Mouse (Mus musculus): ENCODE measurements at regions not wholly inside any gene's neighbourhood (a gene's known extent, or its start where the extent isn't known, plus 50 kb on each side); places are given as distances from the start of the nearest gene placed in this dataset.

- Histone ChIP-seq H3K9ac (replicated peaks) (no peak overlapping the region), H3K4me2 (ENCODE audit: low read depth, low read length) (no peak overlapping the region), H3K4me3 (ENCODE audit: low read depth, low read length) (no peak overlapping the region), H3K4me1 (ENCODE audit: insufficient read depth) (no peaks in the 10 kb centered on the region), H3K36me3 (replicated peaks; ENCODE audit: insufficient read depth, low read length) (no peaks in the 10 kb centered on the region), H3K27me3 (ENCODE audit: insufficient read depth, low read length) (no peaks in the 10 kb centered on the region), H3K27ac (ENCODE audit: low read depth) (no peak overlapping the region), H3K9me3 (ENCODE audit: low read length) (no peaks in the 10 kb centered on the region)
- TF ChIP-seq CTCF (IDR thresholded peaks at IDR 0.05; ENCODE audit: low read depth) (no peak), EP300 (IDR thresholded peaks at IDR 0.05; ENCODE audit: low read depth) (no peak)
- no peak for ATAC-seq
- DNase-seq = no peak
- WGBS (ENCODE audit: insufficient replicate concordance) = 82% methylated on average over 5 of the region's 5 CpGs
These were observed 200.2 kb downstream of the Wnt5a start for GRCm38 (mm10) chr14:28704729-28705128.

GRCm38 (mm10) chr14:28714598-28714997 lies 210.0 kb downstream of the Wnt5a start:
- H3K9me3 ChIP-seq (ENCODE audit: low read length) = no peaks in the 10 kb centered on the region
- H3K27me3 ChIP-seq (ENCODE audit: insufficient read depth, low read length) = no peaks in the 10 kb centered on the region
- ATAC-seq (no peak), DNase-seq (no peak)
- no peak overlapping the region for H3K9ac ChIP-seq (replicated peaks)
- no peak overlapping the region for H3K27ac ChIP-seq (ENCODE audit: low read depth)
- 76% methylated on average over 10 of the region's 10 CpGs for WGBS (ENCODE audit: insufficient replicate concordance)
- H3K4me3 ChIP-seq (ENCODE audit: low read depth, low read length) = no peak overlapping the region
- no peaks in the 10 kb centered on the region for H3K36me3 ChIP-seq (replicated peaks; ENCODE audit: insufficient read depth, low read length)
- TF ChIP-seq EP300 (IDR thresholded peaks at IDR 0.05; ENCODE audit: low read depth) (no peak), CTCF (IDR thresholded peaks at IDR 0.05; ENCODE audit: low read depth) (no peak)
- no peaks in the 10 kb centered on the region for H3K4me1 ChIP-seq (ENCODE audit: insufficient read depth)
- H3K4me2 ChIP-seq (ENCODE audit: low read depth, low read length) = no peak overlapping the region

- no peak for ATAC-seq
- 81% methylated on average over 3 of the region's 3 CpGs for WGBS (ENCODE audit: insufficient replicate concordance)
These were observed 216.0 kb downstream of the Wnt5a start for GRCm38 (mm10) chr14:28720545-28720944.

GRCm38 (mm10) chr14:28725666-28726065 lies 221.1 kb downstream of the Wnt5a start:
- H3K27me3 ChIP-seq (ENCODE audit: insufficient read depth, low read length) = no peaks in the 10 kb centered on the region
- WGBS (ENCODE audit: insufficient replicate concordance) = 67% methylated on average over 4 of the region's 4 CpGs
- no peak for DNase-seq
- no peak overlapping the region for H3K9ac ChIP-seq (replicated peaks)
- H3K27ac ChIP-seq (ENCODE audit: low read depth) = no peak overlapping the region
- H3K4me3 ChIP-seq (ENCODE audit: low read depth, low read length) = no peak overlapping the region
- H3K4me1 ChIP-seq (ENCODE audit: insufficient read depth) = no peaks in the 10 kb centered on the region
- no peak for ATAC-seq
- H3K36me3 ChIP-seq (replicated peaks; ENCODE audit: insufficient read depth, low read length) = no peaks in the 10 kb centered on the region
- no peak overlapping the region for H3K4me2 ChIP-seq (ENCODE audit: low read depth, low read length)
- no peak for TF ChIP-seq CTCF (IDR thresholded peaks at IDR 0.05; ENCODE audit: low read depth)
- TF ChIP-seq EP300 (IDR thresholded peaks at IDR 0.05; ENCODE audit: low read depth) = no peak
- H3K9me3 ChIP-seq (ENCODE audit: low read length) = no peaks in the 10 kb centered on the region

More at GRCm38 (mm10) chr14:28720545-28720944, 216.0 kb downstream of the Wnt5a start:
- no peaks in the 10 kb centered on the region for H3K27me3 ChIP-seq (ENCODE audit: insufficient read depth, low read length)
- no peak overlapping the region for H3K9ac ChIP-seq (replicated peaks)
- no peaks in the 10 kb centered on the region for H3K36me3 ChIP-seq (replicated peaks; ENCODE audit: insufficient read depth, low read length)
- H3K4me1 ChIP-seq (ENCODE audit: insufficient read depth) = no peaks in the 10 kb centered on the region
- no peaks in the 10 kb centered on the region for H3K9me3 ChIP-seq (ENCODE audit: low read length)
- no peak for DNase-seq
- H3K27ac ChIP-seq (ENCODE audit: low read depth) = no peak overlapping the region
- H3K4me2 ChIP-seq (ENCODE audit: low read depth, low read length) = no peak overlapping the region
- H3K4me3 ChIP-seq (ENCODE audit: low read depth, low read length) = no peak overlapping the region
- TF ChIP-seq CTCF (IDR thresholded peaks at IDR 0.05; ENCODE audit: low read depth) = no peak
- TF ChIP-seq EP300 (IDR thresholded peaks at IDR 0.05; ENCODE audit: low read depth) = no peak

- H3K4me2 ChIP-seq (ENCODE audit: low read depth, low read length) = no peak overlapping the region
- no peaks in the 10 kb centered on the region for H3K36me3 ChIP-seq (replicated peaks; ENCODE audit: insufficient read depth, low read length)
- no peak for TF ChIP-seq CTCF (IDR thresholded peaks at IDR 0.05; ENCODE audit: low read depth)
- no peak for TF ChIP-seq EP300 (IDR thresholded peaks at IDR 0.05; ENCODE audit: low read depth)
- H3K27ac ChIP-seq (ENCODE audit: low read depth) = no peak overlapping the region
- no peaks in the 10 kb centered on the region for H3K4me1 ChIP-seq (ENCODE audit: insufficient read depth)
- no peak overlapping the region for H3K9ac ChIP-seq (replicated peaks)
- ATAC-seq = no peak
- H3K4me3 ChIP-seq (ENCODE audit: low read depth, low read length) = no peak overlapping the region
- no peaks in the 10 kb centered on the region for H3K27me3 ChIP-seq (ENCODE audit: insufficient read depth, low read length)
- DNase-seq = no peak
- H3K9me3 ChIP-seq (ENCODE audit: low read length) = no peaks in the 10 kb centered on the region
- 51% methylated on average over 5 of the region's 5 CpGs for WGBS (ENCODE audit: insufficient replicate concordance)
These were observed 228.9 kb downstream of the Wnt5a start for GRCm38 (mm10) chr14:28733496-28733895.

- WGBS (ENCODE audit: insufficient replicate concordance) = 82% methylated on average over 5 of the region's 5 CpGs
- DNase-seq = no peak
These were observed 230.9 kb downstream of the Wnt5a start for GRCm38 (mm10) chr14:28735446-28735845.

GRCm38 (mm10) chr14:28740076-28740475 lies 235.5 kb downstream of the Wnt5a start:
- ATAC-seq = no peak
- Histone ChIP-seq H3K36me3 (replicated peaks; ENCODE audit: insufficient read depth, low read length) (no peaks in the 10 kb centered on the region), H3K27ac (ENCODE audit: low read depth) (no peak overlapping the region), H3K4me1 (ENCODE audit: insufficient read depth) (no peaks in the 10 kb centered on the region), H3K9ac (replicated peaks) (no peak overlapping the region), H3K9me3 (ENCODE audit: low read length) (no peaks in the 10 kb centered on the region), H3K4me2 (ENCODE audit: low read depth, low read length) (no peak overlapping the region), H3K4me3 (ENCODE audit: low read depth, low read length) (no peak overlapping the region), H3K27me3 (ENCODE audit: insufficient read depth, low read length) (no peaks in the 10 kb centered on the region)
- DNase-seq = no peak
- 72% methylated on average over 1 of the region's 1 CpGs for WGBS (ENCODE audit: insufficient replicate concordance)
- TF ChIP-seq EP300 (IDR thresholded peaks at IDR 0.05; ENCODE audit: low read depth) = no peak
- TF ChIP-seq CTCF (IDR thresholded peaks at IDR 0.05; ENCODE audit: low read depth) = no peak

More at GRCm38 (mm10) chr14:28735446-28735845, 230.9 kb downstream of the Wnt5a start:
- Histone ChIP-seq H3K4me3 (ENCODE audit: low read depth, low read length) (no peak overlapping the region), H3K4me1 (ENCODE audit: insufficient read depth) (no peaks in the 10 kb centered on the region), H3K27ac (ENCODE audit: low read depth) (no peak overlapping the region), H3K27me3 (ENCODE audit: insufficient read depth, low read length) (no peaks in the 10 kb centered on the region), H3K36me3 (replicated peaks; ENCODE audit: insufficient read depth, low read length) (no peaks in the 10 kb centered on the region), H3K9ac (replicated peaks) (no peak overlapping the region), H3K4me2 (ENCODE audit: low read depth, low read length) (no peak overlapping the region), H3K9me3 (ENCODE audit: low read length) (no peaks in the 10 kb centered on the region)
- no peak for TF ChIP-seq EP300 (IDR thresholded peaks at IDR 0.05; ENCODE audit: low read depth)
- no peak for TF ChIP-seq CTCF (IDR thresholded peaks at IDR 0.05; ENCODE audit: low read depth)
- no peak for ATAC-seq
